Mouse (Mus musculus) duodenum, adult 2 months (tissue): ENCODE results near the gene Ifi214. TPM values are rescaled to one million over a fixed set of nuclear protein-coding genes. Genes with fewer than 3 reads are reported as not detected.

Experiments
- polyA plus RNA-seq: library from polyadenylated mRNA; depleted of rRNA; stranded (reverse); fragments of >200 nt; gene quantifications from 2 replicates; pipeline ENCODE4 v1.2.3, GENCODE M21; 2012; ENCODE audit warnings: low replicate concordance; rRNA removed

Gene Ifi214
- not detected in 2 replicates for polyA plus RNA-seq

GRCm38 (mm10) chr1:173535791-173536190, at the start of gene Ifi214:
Gene Ifi214 (minus strand): TSS chr1:173535957.

GRCm38 (mm10) chr1:173490812-173491480, 44.8 kb downstream of the Ifi214 start, which contains the start of gene Ifi206:
Gene Ifi206 (minus strand): TSS chr1:173491041.

Other genes with a start within 250 kb of the Ifi214 start
- gene Ackr1, start 202.2 kb downstream of the Ifi214 start, polyA plus RNA-seq, result 7.0 and 8.4 TPM in 2 replicates
- gene Aim2, start 185.1 kb downstream of the Ifi214 start, polyA plus RNA-seq, result 0.11 and 1.4 TPM in 2 replicates
- 4.9 and 5.4 TPM in 2 replicates for gene Cadm3, start 168.3 kb downstream of the Ifi214 start, polyA plus RNA-seq
- gene Ifi206, start 44.9 kb downstream of the Ifi214 start, polyA plus RNA-seq, result 0.21 and 0.65 TPM in 2 replicates
- gene Ifi213, start 63.3 kb upstream of the Ifi214 start, polyA plus RNA-seq, result 0.07 and 0.20 TPM in 2 replicates
- gene Ifi209, start 95.0 kb upstream of the Ifi214 start, polyA plus RNA-seq, result 0.02 TPM in 1 of 2 replicates, not detected in the other
- gene Ifi208, start 137.7 kb upstream of the Ifi214 start, polyA plus RNA-seq, result 0.27 TPM in 1 of 2 replicates, not detected in the other
- 0.41 and 0.53 TPM in 2 replicates for gene Ifi207, start 205.8 kb upstream of the Ifi214 start, polyA plus RNA-seq
- 0.05 TPM in 1 of 2 replicates, not detected in the other for gene Ifi204, start 231.0 kb upstream of the Ifi214 start, polyA plus RNA-seq